Mouse (Mus musculus): ENCODE results near the gene Bcl2a1c.
A peak's percentile ranks its signal among the peaks of the same experiment; 100 is the strongest.
"Not testable (repeated sequence)": the region's sequence is repeated elsewhere in the genome, so short reads cannot be mapped to it uniquely, and the experiment has no call there.

The Bcl2a1c gene

GRCm38 (mm10) chr9:114329855-114330254 is at the start of gene Bcl2a1c:
Gene Bcl2a1c (plus strand): TSS chr9:114330135.
- DNase-seq (ENCODE audit: inconsistent age in 2 of 2, low spot score in 1 of 2): not testable (repeated sequence)

DNA sequence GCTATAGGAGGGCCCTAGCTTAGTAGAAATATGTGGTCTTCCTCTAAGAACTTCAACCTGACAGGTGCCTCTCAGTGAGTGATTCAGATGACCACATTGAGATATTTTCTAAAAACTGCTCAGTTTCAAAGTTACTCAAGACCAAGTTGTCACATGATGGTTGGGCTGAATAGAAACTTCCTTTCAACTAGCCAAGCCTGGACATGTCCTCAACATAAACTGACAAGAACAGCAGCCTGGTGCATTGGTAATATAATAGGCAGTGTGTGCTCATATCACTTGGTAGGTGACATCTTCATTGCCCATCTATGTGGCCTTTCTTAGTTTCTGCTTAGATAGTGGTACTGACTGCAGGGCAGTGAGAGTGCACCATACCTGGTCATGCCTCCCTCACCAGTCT is 24.0 kb upstream of the Bcl2a1c start:
- DNase-seq (ENCODE audit: inconsistent age in 2 of 2, low spot score in 1 of 2): not testable (repeated sequence)

DNA sequence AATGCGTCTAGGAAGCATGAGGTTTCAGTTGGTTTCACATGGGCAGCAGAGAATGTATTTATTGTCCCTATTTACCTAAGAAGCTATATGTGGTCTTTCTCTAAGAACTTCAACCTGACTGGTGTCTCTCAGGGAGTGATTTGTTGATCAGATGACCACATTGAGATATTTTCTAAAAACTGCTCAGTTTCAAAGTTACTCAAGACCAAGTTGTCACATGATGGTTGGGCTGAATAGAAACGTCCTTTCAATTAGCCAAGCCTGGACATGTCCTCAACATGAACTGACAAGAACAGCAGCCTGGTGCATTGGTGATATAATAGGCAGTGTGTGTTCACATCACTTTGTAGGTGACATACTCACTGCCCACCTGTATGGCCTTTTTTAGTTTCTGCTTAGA is 18.2 kb upstream of the Bcl2a1c start:
- DNase-seq (ENCODE audit: inconsistent age in 2 of 2, low spot score in 1 of 2): not testable (repeated sequence)

DNA sequence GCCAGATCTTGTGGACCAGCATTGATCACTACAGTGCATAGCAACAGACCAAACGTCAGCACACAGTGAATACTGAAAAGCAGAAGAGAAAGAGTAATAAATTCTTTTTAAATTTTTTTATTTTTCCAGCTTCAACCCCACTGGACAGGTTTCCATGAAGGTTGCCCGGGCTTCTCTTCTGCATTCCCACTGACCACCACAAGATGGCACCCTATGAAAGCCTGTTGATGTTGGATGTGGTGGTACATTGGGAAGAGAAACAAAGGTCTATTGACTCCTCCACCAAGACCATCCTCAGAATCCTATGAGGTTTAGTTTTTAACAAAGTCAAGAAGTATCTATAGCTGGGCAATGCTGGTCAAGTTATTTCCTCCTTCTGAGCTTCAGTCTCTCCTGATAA is 11.9 kb upstream of the Bcl2a1c start:
- peak; percentile 50 to 87 for DNase-seq (ENCODE audit: inconsistent age in 2 of 2, low spot score in 1 of 2)

- no peak for DNase-seq (ENCODE audit: inconsistent age in 2 of 2, low spot score in 1 of 2)
Measured at GRCm38 (mm10) chr9:114326011-114326748, 3.8 kb upstream of the Bcl2a1c start.

GRCm38 (mm10) chr9:114328332-114328731 is 1.6 kb upstream of the Bcl2a1c start:
- not testable (repeated sequence) for DNase-seq (ENCODE audit: inconsistent age in 2 of 2, low spot score in 1 of 2)

GRCm38 (mm10) chr9:114367783-114368470 is 38.0 kb downstream of the Bcl2a1c start:
- peak; percentile 86 to 95 for DNase-seq (ENCODE audit: inconsistent age in 2 of 2, low spot score in 1 of 2)

GRCm38 (mm10) chr9:114368471-114368858 is 38.5 kb downstream of the Bcl2a1c start:
- DNase-seq (ENCODE audit: inconsistent age in 2 of 2, low spot score in 1 of 2): no peak

- DNase-seq (ENCODE audit: inconsistent age in 2 of 2, low spot score in 1 of 2): peak in 1 of 2 experiments; percentile 60
Measured at GRCm38 (mm10) chr9:114369389-114369788, 39.5 kb downstream of the Bcl2a1c start.

GRCm38 (mm10) chr9:114371717-114372116 is 41.8 kb downstream of the Bcl2a1c start:
- not testable (repeated sequence) for DNase-seq (ENCODE audit: inconsistent age in 2 of 2, low spot score in 1 of 2)

DNA sequence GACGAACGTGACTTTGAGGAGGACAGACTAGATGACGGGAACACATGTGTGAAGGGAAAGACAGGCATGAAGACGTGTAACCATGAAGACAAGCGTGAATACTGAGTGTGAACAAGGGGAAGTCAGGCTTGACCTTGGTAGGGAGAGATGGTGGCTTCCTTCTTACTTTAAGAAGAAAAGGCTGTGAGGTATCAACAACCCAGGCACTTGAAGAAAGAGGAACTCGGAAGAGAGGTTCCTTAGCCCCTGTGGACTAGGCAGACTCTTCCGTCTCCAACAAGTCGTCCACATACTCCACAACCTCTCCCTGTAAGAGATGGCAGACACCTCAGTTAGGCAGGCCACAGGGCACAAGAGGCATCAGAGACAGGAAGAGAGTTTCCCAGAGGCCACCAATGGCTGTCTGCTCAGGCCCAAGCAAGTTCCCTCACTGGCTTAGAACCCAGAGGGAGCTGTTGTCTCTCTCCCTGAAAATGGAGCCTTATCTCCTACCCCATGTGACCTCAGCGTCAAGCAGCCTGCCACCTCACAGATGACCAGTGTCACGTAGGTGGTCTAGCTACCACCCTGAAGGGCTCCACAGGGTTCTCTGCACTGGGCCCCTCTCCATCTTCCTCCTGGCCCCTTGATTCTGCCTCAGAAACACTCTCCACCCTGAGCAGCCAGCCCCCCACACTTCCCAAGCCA is 45.5 kb downstream of the Bcl2a1c start:
- DNase-seq (ENCODE audit: inconsistent age in 2 of 2, low spot score in 1 of 2): no peak

DNA sequence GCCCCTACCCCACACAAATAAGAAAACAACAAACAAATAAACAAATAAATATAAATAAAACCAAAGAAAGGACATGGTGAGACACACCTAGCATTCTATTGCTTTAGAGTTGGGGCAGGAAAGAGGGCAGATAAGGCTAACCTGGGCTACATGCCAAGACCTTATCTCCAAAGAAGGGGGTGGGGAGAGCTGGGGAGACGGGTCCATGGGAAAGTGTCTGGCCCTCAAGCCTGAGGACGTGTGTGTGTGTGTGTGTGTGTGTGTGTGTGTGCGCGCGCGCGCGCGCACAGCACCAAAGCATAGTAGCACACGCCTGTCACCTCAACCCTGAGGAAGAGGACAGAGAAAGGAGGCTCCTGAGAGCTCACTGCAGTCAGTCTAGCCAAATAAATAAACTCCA is 47.2 kb downstream of the Bcl2a1c start:
- DNase-seq (ENCODE audit: inconsistent age in 2 of 2, low spot score in 1 of 2): no peak

GRCm38 (mm10) chr9:114379871-114380270 is 49.9 kb downstream of the Bcl2a1c start:
- no peak for DNase-seq (ENCODE audit: inconsistent age in 2 of 2, low spot score in 1 of 2)

All from adrenal gland, adult (tissue).